Mouse (Mus musculus) cerebral cortex, adult 2 months (tissue): ENCODE results near the gene Palm.

Experiments
- WGBS: fragments of 180-500 bp; shearing (Covaris S2); methylation state at CpG from one replicate; pipeline ENCODE4 v1.1.7; 2018; 5-methylcytosine and 5-hydroxymethylcytosine counted together

The Palm gene

DNA sequence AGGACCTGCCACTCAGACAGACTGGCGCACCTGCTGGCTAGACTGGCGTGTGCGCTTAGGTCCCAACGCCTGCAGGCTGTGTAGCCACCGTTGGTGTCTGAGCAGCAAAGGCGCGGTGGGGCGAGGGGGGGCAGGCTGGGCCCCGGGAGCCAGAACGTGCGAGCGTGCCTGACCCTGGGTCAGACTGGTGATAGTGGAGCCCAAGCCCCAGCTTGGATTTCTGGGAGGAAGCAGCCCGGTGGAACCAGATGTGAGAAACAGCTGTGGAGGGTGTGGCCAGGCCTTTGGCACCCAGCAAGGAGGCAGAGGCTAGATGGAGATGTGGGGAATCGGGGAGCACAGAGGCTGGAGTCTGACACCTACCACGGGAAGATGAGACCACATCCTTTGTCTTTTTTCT is 4.0 kb downstream of the Palm start:
- 46% methylated on average over 15 of the region's 15 CpGs for WGBS

GRCm38 (mm10) chr10:79798289-79798928 is 5.0 kb downstream of the Palm start:
- WGBS = 86% methylated on average over 12 of the region's 12 CpGs

DNA sequence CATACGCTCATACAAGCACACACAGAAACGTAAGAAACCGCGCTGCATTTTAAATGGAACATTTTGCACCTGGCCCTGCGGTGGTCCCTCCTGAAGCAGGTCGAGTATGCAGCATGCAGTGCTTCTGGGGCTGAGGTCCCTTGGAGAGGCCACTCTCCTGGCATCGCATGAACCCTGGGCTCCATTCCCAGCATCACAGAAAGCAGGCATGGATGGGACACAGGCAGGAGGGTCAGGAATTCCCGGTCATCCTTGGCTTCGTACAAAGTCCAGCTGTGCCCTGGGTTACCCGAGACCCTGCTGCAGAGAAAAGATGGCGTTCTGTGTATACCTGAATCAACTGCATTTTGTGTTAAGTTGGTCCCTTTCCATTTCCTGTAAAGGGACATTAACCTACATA is 7.1 kb downstream of the Palm start:
- 47% methylated on average over 11 of the region's 11 CpGs for WGBS

GRCm38 (mm10) chr10:79801837-79802236 is 8.5 kb downstream of the Palm start:
- WGBS = 31% methylated on average over 3 of the region's 3 CpGs

- 29% methylated on average over 11 of the region's 11 CpGs for WGBS
Observed at GRCm38 (mm10) chr10:79802331-79802971, 9.1 kb downstream of the Palm start.

DNA sequence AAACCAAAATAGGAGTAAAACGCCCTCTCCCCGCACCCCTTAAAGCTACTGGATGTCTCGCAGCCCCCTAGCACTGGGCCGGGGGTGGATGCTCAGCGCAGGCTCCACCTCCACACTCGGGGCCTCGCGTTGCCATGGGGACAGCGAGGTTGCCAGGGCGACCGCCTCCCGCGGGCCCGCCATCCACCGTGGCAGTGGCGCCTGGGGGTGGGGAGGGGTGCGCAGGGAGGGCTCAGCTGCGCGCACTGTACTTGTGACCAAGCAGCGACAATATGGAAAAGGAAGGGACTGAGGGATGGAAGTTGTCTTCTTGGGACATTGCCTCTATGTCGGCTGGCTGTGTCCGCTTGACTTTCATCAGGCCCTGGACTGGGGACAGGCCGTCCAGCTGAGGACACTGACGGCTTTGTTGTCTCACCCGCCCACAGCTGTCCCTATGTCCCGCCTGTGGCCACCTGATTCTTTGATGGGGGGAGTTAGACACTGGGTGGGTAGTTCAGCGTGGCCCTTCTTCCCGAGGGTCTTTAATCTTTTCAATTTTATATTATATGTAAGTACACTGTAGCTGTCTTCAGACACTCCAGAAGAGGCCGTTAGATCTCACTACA is 10.4 kb downstream of the Palm start:
- 12% methylated on average over 29 of the region's 29 CpGs for WGBS

- WGBS = 61% methylated on average over 11 of the region's 11 CpGs
Observed at GRCm38 (mm10) chr10:79805636-79806035, 12.3 kb downstream of the Palm start.

DNA sequence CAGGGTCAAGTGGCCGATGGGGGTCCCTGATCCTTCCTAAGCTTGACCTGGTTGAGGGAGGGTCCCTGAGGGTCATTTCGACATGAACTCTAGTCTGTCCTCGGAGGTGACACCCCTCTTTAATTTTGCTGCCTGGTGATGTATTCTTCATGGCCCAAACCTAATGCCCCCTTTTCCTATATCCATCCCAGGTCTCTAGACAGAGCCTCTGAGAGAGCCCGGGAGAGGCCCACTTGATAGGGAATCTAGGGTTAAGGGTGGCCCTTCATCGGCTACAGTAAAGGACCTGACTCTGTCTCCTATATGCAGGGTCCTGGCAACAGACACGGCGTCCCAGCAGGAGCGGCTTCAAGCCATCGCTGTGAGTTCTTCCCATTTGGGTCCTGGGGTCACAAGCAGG is 13.0 kb downstream of the Palm start:
- 87% methylated on average over 9 of the region's 9 CpGs for WGBS

GRCm38 (mm10) chr10:79806972-79807371 is 13.6 kb downstream of the Palm start:
- WGBS = 79% methylated on average over 10 of the region's 10 CpGs

DNA sequence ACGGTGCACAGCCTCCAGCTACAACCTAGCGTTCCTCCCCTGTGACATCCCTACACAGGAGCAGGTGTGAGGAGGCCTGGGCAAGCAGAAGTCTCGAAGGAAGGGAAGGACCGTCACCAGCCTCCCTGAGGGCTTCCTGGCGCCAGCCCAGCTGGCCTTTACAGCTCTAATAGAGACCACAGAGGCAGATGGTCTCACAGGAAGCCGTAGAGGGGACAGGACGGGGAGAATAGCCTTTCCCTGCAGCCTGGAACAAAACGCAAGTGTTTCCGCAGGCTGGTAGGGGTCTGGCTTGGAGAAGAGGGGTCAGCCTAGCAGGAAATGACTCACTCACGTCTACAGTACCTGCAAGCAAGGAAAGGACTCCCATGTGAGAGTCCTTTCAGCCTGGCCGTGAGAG is 14.5 kb downstream of the Palm start:
- WGBS = 63% methylated on average over 11 of the region's 11 CpGs

GRCm38 (mm10) chr10:79808728-79809127 is 15.4 kb downstream of the Palm start:
- 73% methylated on average over 11 of the region's 11 CpGs for WGBS

DNA sequence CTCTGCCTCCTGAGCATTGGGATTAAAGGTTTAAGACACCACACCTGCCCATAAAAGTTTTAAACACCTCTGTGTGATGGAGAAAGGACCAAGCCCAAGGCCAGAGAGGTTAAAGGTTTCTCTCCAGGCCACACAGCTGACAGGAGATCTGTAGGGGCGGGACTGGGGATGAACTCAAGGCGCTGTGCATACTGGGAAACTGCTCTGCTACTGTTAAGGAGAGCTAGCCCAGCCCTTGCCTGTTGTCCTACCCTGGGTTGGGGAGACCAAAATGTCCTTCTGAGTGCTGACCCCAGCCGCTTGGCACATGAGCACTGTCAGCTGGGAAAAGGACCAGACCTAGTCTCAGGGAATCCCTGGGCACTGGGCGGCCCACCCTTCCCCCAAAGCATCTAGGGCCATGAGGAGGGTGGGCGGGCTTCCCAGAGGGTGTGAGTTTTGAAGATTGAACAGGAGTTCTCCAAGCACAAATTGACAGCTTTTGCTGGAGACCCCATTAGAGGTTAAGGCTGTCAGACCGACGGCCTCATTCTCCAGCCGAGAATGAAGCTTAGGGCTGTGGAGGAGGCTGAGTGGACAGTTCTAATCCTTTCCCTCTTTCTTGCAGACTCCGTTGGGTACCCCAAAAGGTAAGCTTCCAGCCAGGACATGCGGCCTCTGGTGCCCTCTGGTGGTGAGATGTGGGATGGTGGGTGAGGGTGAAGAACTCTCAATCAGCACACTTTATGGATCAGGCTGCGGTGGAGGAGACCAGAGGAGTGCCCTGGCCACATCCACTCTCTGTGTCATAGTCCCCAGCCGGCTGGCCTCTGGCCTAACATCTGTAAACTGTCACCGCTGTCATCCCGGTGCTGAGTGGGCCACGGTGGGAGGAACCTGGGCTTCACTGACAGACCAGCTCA is 18.6 kb downstream of the Palm start:
- WGBS = 31% methylated on average over 15 of the region's 15 CpGs

- WGBS = 89% methylated on average over 5 of the region's 5 CpGs
Observed at GRCm38 (mm10) chr10:79814271-79814842, 21.0 kb downstream of the Palm start.

- WGBS = 85% methylated on average over 12 of the region's 12 CpGs
Observed at GRCm38 (mm10) chr10:79815671-79816494, 22.5 kb downstream of the Palm start.

DNA sequence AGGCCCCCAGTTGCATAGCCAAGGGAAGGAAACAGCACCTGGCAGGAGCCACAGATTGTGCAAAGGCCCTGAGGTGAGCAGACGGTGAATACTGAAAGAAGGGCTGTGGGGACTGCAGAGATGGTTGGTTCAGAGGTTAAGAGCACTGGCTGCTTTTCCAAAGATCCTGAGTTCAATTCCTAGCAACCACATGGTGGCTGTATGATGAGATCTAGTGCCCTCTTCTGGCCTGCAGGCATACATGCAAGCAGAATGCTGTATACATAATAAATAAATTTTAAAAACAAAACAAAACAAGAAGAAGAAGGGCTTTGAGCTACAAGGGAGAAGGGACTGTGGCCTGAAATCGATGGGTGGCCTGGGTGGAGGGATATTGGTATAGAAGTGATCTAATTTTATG is 23.7 kb downstream of the Palm start:
- 74% methylated on average over 2 of the region's 2 CpGs for WGBS

DNA sequence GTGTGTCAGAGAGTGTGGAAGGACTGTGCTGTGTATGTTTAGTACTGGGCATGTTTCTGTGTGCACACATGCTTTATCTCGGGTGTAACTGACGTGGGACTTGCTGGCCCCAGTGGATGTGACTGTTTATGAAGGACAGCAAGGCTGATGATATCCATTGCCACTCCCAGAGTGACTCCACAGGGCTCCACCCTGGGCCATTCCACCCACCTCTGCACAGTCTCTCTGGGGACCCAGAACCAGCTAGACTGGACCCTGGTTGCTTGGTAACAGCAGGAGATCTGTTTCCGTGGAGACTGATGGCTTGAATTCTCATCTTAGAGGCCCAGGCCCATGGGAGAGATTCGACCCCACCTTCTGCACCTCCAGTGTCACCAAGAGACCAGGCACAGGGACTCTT is 24.9 kb downstream of the Palm start:
- WGBS = 61% methylated on average over 4 of the region's 4 CpGs

DNA sequence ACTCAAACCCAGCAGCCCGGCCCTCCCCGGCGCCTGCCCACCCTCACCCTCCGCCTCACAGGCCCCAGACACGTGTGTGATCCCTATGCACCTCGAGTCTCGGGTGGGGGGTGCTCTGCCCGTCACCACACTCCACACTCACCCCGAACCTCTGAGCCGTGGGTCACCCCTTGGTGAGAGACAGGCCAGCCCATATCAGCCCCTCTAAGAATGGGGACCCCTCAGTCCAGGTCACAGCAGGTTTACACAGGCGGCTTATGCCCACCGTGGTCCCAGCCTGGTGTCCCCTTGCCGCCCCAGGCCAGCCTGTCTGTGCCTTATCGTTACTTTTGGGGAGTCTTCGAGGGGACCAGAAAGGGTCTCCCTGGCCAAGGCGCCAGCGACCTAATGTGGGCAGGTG is 26.2 kb downstream of the Palm start:
- WGBS = 90% methylated on average over 17 of the region's 17 CpGs

GRCm38 (mm10) chr10:79820277-79820676 is 26.9 kb downstream of the Palm start:
- WGBS = 86% methylated on average over 8 of the region's 8 CpGs

GRCm38 (mm10) chr10:79820782-79821181 is 27.4 kb downstream of the Palm start, which contains the start of gene Misp:
TSS of gene Misp (plus strand) at chr10:79820989.
- 73% methylated on average over 11 of the region's 11 CpGs for WGBS

DNA sequence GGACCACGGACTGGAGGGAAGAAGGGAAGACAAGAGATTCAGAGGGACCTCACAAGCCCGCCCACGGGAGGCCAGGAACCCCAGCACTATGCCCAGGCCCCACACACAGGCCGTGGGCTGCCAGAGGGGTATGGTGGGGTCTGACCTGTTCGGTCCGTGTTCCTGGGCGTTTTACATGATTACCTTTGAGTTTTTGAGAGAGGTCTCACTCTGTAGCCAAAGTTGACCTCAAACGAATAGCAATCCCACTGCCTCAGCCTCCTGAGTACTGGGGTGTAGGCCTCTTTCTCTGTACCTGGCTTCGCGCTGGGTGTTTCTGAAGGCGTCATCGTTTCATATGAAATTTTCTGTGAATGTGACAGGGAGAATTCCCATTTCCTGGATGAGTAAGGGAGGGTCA is 28.4 kb downstream of the Palm start:
- 84% methylated on average over 12 of the region's 12 CpGs for WGBS

GRCm38 (mm10) chr10:79822372-79822771 is 29.0 kb downstream of the Palm start:
- 35% methylated on average over 17 of the region's 17 CpGs for WGBS
